Mouse (Mus musculus): Measurements from ENCODE around the gene Nomo1. TPM values are rescaled to one million over a fixed set of nuclear protein-coding genes. Genes with fewer than 3 reads are reported as not detected.

Gene Nomo1
- polyA plus RNA-seq, 1 experiment from 2014 or later: 11.9 TPM

DNA sequence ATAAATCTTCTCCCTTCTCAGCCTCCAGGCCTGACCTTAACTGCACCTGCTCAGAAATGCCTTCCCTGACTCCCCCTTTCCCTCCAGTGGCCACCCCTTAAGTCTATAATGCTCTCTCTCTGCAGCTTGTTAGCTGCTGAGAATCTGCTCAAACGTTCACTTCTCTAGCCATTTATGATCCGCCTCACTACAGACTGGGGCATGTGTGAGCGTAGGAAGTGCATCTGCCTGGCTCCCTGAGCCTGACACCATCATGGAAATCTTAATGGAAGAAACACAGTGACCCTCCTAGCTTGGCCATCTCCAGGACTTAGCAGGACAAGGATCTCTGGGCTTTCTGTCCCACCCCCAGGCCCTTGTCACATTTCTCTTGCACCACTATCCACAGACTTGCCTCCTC, 76.6 kb downstream of the Nomo1 start:
- Histone ChIP-seq H3K4me3 (ENCODE audit: low read depth, low read length) (no peak overlapping the region), H3K27me3 (ENCODE audit: control insufficient read depth, insufficient read depth, low read length) (no peaks in the 10 kb centered on the region), H3K9ac (ENCODE audit: low read length) (no peak overlapping the region), H3K4me1 (ENCODE audit: control insufficient read depth, insufficient read depth, low read length) (peaks cover 6% of the 10 kb centered on the region), H3K36me3 (ENCODE audit: control insufficient read depth, insufficient read depth, low read length) (no peaks in the 10 kb centered on the region), H3K4me2 (ENCODE audit: low read depth, severe bottlenecking) (no peak overlapping the region), H3K9me3 (ENCODE audit: control insufficient read depth, low read length) (no peaks in the 10 kb centered on the region), H3K27ac (replicated peaks; ENCODE audit: low read depth, low read length) (no peak overlapping the region)
- WGBS: 67% methylated on average over 3 of the region's 3 CpGs
- ATAC-seq (ENCODE audit: insufficient number of reproducible peaks, low FRiP score, low TSS enrichment, low read depth) (no peak), DNase-seq (ENCODE audit: low spot score) (no peak)

DNA sequence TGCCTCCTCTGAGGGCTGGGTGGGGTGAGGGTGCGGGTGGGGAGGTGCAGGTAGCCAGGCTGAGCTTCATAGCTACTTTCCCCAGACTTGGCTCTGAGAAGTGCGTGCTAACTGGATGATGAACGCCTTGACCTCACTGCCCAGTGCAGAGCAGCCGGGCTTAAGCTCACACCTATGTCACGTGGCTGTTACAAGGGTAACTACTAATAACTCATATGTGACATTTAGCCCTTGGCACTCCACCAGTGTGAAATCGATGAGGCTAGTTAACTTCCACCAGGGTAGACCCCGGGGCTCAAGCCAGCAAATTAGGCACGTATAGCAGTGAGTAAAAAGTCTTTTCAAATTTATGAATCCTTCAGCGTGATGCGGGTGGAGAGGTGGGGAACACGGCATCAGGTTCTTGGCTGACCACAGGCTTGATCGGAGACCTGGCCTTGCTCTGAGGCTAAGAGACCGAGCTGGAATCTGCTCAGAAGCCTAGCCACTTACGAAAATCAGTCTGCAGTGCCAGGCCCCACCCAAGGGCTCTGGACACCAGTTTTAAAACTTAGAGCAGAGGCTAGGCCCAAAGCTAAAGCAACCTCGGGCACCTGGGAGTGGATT, 77.8 kb downstream of the Nomo1 start:
- Histone ChIP-seq H3K9me3 (ENCODE audit: control insufficient read depth, low read length) (no peaks in the 10 kb centered on the region), H3K4me1 (ENCODE audit: control insufficient read depth, insufficient read depth, low read length) (peaks cover 6% of the 10 kb centered on the region), H3K27me3 (ENCODE audit: control insufficient read depth, insufficient read depth, low read length) (no peaks in the 10 kb centered on the region), H3K27ac (replicated peaks; ENCODE audit: low read depth, low read length) (no peak overlapping the region), H3K36me3 (ENCODE audit: control insufficient read depth, insufficient read depth, low read length) (no peaks in the 10 kb centered on the region), H3K4me3 (ENCODE audit: low read depth, low read length) (no peak overlapping the region), H3K9ac (ENCODE audit: low read length) (no peak overlapping the region), H3K4me2 (ENCODE audit: low read depth, severe bottlenecking) (no peak overlapping the region)
- no peak for DNase-seq (ENCODE audit: low spot score)
- 69% methylated on average over 15 of the region's 15 CpGs for WGBS
- no peak; the same call in 1 of the 2 replicates for ATAC-seq (ENCODE audit: insufficient number of reproducible peaks, low FRiP score, low TSS enrichment, low read depth)

DNA sequence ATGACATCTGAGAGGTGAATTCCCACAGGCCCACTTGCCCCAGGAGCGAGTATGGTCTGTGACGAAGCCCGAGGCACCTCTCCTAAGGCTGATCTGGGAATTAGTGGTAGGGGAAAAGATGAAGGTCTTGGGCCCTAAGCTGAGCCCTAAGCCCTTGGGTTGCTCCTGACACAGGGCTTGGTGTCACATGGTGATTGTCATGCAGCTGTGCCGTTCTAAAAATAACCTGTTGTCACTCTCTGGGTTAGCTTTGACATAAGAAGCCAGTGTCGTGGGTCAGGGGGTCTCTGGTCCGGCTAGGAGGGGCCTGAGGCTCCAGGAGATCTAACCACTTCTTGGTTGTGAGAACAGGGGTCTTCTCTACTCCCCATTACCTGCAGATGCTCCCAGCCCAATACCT, 78.4 kb downstream of the Nomo1 start:
- H3K4me1 ChIP-seq (ENCODE audit: control insufficient read depth, insufficient read depth, low read length): peaks cover 6% of the 10 kb centered on the region
- no peak for DNase-seq (ENCODE audit: low spot score)

DNA sequence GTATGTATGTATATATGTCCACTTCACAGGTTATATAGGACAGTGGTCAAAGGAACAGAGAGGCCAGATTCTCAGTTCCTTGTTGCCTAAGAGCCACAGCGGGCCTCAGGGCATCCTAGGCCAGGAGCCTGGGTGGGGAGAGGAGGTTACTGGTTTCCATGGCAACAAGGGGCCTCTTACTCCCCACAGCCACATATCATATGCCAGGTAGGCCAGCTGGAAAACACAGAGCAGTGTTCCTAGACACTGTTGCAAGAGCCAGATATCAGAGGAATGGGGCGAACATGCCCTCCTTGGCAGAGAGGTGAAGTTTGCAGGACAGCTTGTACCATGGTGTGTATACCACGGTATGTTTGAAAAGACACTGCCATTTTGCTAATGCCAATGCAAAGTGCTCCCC, 79.9 kb downstream of the Nomo1 start:
- H3K27ac ChIP-seq (replicated peaks; ENCODE audit: low read depth, low read length): no peak overlapping the region
- 70% methylated on average over 3 of the region's 3 CpGs for WGBS
- no peak overlapping the region for H3K9ac ChIP-seq (ENCODE audit: low read length)
- H3K4me3 ChIP-seq (ENCODE audit: low read depth, low read length): no peak overlapping the region
- no peaks in the 10 kb centered on the region for H3K9me3 ChIP-seq (ENCODE audit: control insufficient read depth, low read length)
- no peaks in the 10 kb centered on the region for H3K36me3 ChIP-seq (ENCODE audit: control insufficient read depth, insufficient read depth, low read length)
- ATAC-seq (ENCODE audit: insufficient number of reproducible peaks, low FRiP score, low TSS enrichment, low read depth): no peak
- H3K27me3 ChIP-seq (ENCODE audit: control insufficient read depth, insufficient read depth, low read length): no peaks in the 10 kb centered on the region
- peak; percentile 42 for DNase-seq (ENCODE audit: low spot score)
- peaks cover 6% of the 10 kb centered on the region for H3K4me1 ChIP-seq (ENCODE audit: control insufficient read depth, insufficient read depth, low read length)
- H3K4me2 ChIP-seq (ENCODE audit: low read depth, severe bottlenecking): no peak overlapping the region

More for the DNA sequence above, 78.4 kb downstream of the Nomo1 start:
- H3K36me3 ChIP-seq (ENCODE audit: control insufficient read depth, insufficient read depth, low read length): no peaks in the 10 kb centered on the region
- no peak overlapping the region for H3K9ac ChIP-seq (ENCODE audit: low read length)
- ATAC-seq (ENCODE audit: insufficient number of reproducible peaks, low FRiP score, low TSS enrichment, low read depth): no peak
- H3K4me2 ChIP-seq (ENCODE audit: low read depth, severe bottlenecking): no peak overlapping the region
- WGBS: 82% methylated on average over 6 of the region's 6 CpGs
- H3K9me3 ChIP-seq (ENCODE audit: control insufficient read depth, low read length): no peaks in the 10 kb centered on the region
- H3K27ac ChIP-seq (replicated peaks; ENCODE audit: low read depth, low read length): no peak overlapping the region
- no peak overlapping the region for H3K4me3 ChIP-seq (ENCODE audit: low read depth, low read length)
- no peaks in the 10 kb centered on the region for H3K27me3 ChIP-seq (ENCODE audit: control insufficient read depth, insufficient read depth, low read length)

DNA sequence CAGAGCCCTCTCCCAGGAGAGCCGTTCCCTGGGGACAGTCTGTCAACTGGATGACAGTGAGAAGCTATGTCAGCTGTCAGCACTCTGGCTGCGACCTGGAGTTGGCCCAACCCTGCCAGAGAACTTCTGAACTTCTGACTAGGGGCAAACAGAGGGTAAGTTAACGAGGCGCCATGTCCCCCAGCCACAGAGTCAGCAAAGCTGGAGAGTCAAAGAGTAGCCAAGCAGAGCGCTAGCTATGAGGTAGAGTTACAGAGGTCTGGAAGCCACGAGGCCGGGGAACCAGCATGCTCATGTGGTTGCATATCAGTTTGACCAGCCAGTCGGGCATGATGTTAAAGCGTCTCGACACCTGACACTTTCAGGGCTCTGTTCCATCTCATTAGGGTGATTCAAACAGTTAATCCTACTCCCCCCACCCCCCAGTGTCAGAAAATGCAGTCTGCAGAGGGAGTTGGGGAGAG, 82.7 kb downstream of the Nomo1 start:
- no peak for ATAC-seq (ENCODE audit: insufficient number of reproducible peaks, low FRiP score, low TSS enrichment, low read depth)
- Histone ChIP-seq H3K4me2 (ENCODE audit: low read depth, severe bottlenecking) (no peak overlapping the region), H3K27me3 (ENCODE audit: control insufficient read depth, insufficient read depth, low read length) (no peaks in the 10 kb centered on the region), H3K9ac (ENCODE audit: low read length) (no peak overlapping the region), H3K27ac (replicated peaks; ENCODE audit: low read depth, low read length) (no peak overlapping the region), H3K36me3 (ENCODE audit: control insufficient read depth, insufficient read depth, low read length) (no peaks in the 10 kb centered on the region), H3K4me3 (ENCODE audit: low read depth, low read length) (no peak overlapping the region), H3K4me1 (ENCODE audit: control insufficient read depth, insufficient read depth, low read length) (peaks cover 6% of the 10 kb centered on the region), H3K9me3 (ENCODE audit: control insufficient read depth, low read length) (no peaks in the 10 kb centered on the region)
- WGBS: 45% methylated on average over 10 of the region's 10 CpGs
- DNase-seq (ENCODE audit: low spot score): no peak

DNA sequence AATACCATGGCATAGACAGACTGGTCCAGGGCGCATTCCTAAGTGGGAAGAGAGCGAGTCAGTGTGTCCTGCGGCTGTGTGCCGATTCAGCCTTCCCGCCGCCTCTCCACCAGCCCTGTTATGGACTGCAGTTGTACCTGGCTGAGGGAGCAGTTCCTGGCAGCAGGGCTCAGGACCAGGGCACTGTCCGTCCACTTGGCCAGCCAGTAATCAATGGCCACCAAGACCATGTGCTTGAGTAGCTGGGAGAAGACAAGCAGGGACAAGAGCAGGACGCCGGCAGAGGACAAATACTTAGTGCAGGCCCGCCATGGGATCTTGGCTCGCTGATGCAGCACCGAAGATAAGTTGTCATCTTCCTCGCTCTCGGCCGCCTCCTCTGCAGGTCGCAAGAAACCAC, 83.5 kb downstream of the Nomo1 start:
- Histone ChIP-seq H3K4me3 (ENCODE audit: low read depth, low read length) (no peak overlapping the region), H3K27me3 (ENCODE audit: control insufficient read depth, insufficient read depth, low read length) (no peaks in the 10 kb centered on the region), H3K9me3 (ENCODE audit: control insufficient read depth, low read length) (no peaks in the 10 kb centered on the region), H3K36me3 (ENCODE audit: control insufficient read depth, insufficient read depth, low read length) (no peaks in the 10 kb centered on the region), H3K9ac (ENCODE audit: low read length) (no peak overlapping the region), H3K4me2 (ENCODE audit: low read depth, severe bottlenecking) (0 out of 2 replicates have a peak overlapping the region, but pooled peaks have one; percentile 4), H3K4me1 (ENCODE audit: control insufficient read depth, insufficient read depth, low read length) (peaks cover 6% of the 10 kb centered on the region), H3K27ac (replicated peaks; ENCODE audit: low read depth, low read length) (no peak overlapping the region)
- WGBS: 92% methylated on average over 16 of the region's 16 CpGs
- DNase-seq (ENCODE audit: low spot score) (no peak), ATAC-seq (ENCODE audit: insufficient number of reproducible peaks, low FRiP score, low TSS enrichment, low read depth) (no peak)

DNA sequence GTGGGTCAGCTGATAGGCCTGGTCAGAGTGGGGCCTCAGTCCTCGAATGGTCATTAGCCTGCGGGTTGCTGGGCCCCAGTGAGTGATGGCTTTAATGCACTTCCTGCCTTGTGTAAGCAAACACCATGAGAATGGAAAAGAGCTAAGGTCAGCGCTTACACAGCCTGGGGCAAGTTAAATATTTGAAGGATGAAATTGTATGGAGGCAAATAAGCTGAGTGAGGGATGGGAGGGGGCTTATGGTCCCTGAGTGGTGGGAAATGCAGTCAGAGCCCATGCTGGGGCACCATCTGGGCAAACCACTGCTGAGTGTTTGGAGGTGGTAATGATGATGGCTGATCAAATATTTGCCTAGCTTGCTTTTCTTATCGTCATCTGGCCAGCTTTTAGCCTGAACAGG, 89.5 kb downstream of the Nomo1 start:
- H3K4me1 ChIP-seq (ENCODE audit: control insufficient read depth, insufficient read depth, low read length): no peaks in the 10 kb centered on the region
- H3K36me3 ChIP-seq (ENCODE audit: control insufficient read depth, insufficient read depth, low read length): no peaks in the 10 kb centered on the region
- no peak overlapping the region for H3K4me2 ChIP-seq (ENCODE audit: low read depth, severe bottlenecking)
- H3K27me3 ChIP-seq (ENCODE audit: control insufficient read depth, insufficient read depth, low read length): no peaks in the 10 kb centered on the region
- 36% methylated on average over 4 of the region's 4 CpGs for WGBS
- no peak overlapping the region for H3K9ac ChIP-seq (ENCODE audit: low read length)
- H3K9me3 ChIP-seq (ENCODE audit: control insufficient read depth, low read length): no peaks in the 10 kb centered on the region
- no peak for DNase-seq (ENCODE audit: low spot score)
- no peak overlapping the region for H3K27ac ChIP-seq (replicated peaks; ENCODE audit: low read depth, low read length)
- H3K4me3 ChIP-seq (ENCODE audit: low read depth, low read length): no peak overlapping the region
- ATAC-seq (ENCODE audit: insufficient number of reproducible peaks, low FRiP score, low TSS enrichment, low read depth): no peak

DNA sequence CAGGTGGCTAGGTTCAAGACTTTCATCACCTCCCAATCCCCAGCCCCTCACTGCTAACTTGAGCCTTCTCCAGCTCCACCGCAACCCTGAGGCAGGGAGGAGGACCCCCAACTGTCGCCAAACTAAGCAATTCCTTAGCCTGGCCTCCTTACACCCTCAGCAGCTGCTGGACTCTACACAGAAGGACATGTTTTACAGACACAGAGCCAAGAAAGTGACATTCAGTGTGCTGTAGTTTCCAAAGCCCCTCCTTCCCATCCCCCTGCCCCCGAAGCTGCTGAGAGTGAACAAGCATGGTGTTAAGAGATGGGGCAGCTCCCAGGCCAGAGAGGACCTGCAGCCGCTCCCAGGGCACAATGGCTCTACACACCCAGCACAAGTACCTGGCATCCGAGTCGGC, 91.0 kb downstream of the Nomo1 start:
- no peak overlapping the region for H3K4me2 ChIP-seq (ENCODE audit: low read depth, severe bottlenecking)
- H3K9me3 ChIP-seq (ENCODE audit: control insufficient read depth, low read length): no peaks in the 10 kb centered on the region
- H3K9ac ChIP-seq (ENCODE audit: low read length): no peak overlapping the region
- DNase-seq (ENCODE audit: low spot score) (no peak), ATAC-seq (ENCODE audit: insufficient number of reproducible peaks, low FRiP score, low TSS enrichment, low read depth) (no peak)
- H3K27ac ChIP-seq (replicated peaks; ENCODE audit: low read depth, low read length): no peak overlapping the region
- H3K36me3 ChIP-seq (ENCODE audit: control insufficient read depth, insufficient read depth, low read length): no peaks in the 10 kb centered on the region
- H3K4me3 ChIP-seq (ENCODE audit: low read depth, low read length): no peak overlapping the region
- H3K27me3 ChIP-seq (ENCODE audit: control insufficient read depth, insufficient read depth, low read length): no peaks in the 10 kb centered on the region
- no peaks in the 10 kb centered on the region for H3K4me1 ChIP-seq (ENCODE audit: control insufficient read depth, insufficient read depth, low read length)
- 78% methylated on average over 6 of the region's 6 CpGs for WGBS

DNA sequence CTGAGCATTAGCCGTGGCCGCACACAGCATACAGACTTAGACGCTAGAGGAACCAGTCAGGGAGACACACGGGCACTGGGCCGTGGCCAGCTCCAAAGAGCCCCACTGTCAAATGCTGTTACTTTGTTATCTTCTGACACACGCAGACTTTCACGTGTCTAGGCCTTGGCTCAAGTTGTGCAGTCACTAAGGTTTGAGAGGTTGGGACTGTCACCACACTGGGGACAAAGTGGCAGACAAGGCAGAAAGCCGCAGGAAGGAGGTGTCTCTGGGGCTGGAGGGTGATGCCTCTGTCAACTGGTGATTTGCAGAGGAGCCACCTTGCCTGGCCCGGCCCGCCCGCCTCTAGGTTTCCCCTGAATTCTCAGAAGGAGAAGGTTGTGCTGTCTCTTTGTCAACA, 91.8 kb downstream of the Nomo1 start:
- Histone ChIP-seq H3K9ac (ENCODE audit: low read length) (no peak overlapping the region), H3K9me3 (ENCODE audit: control insufficient read depth, low read length) (no peaks in the 10 kb centered on the region), H3K27ac (replicated peaks; ENCODE audit: low read depth, low read length) (no peak overlapping the region), H3K4me3 (ENCODE audit: low read depth, low read length) (no peak overlapping the region), H3K27me3 (ENCODE audit: control insufficient read depth, insufficient read depth, low read length) (no peaks in the 10 kb centered on the region), H3K4me1 (ENCODE audit: control insufficient read depth, insufficient read depth, low read length) (no peaks in the 10 kb centered on the region), H3K4me2 (ENCODE audit: low read depth, severe bottlenecking) (no peak overlapping the region), H3K36me3 (ENCODE audit: control insufficient read depth, insufficient read depth, low read length) (no peaks in the 10 kb centered on the region)
- ATAC-seq (ENCODE audit: insufficient number of reproducible peaks, low FRiP score, low TSS enrichment, low read depth) (no peak), DNase-seq (ENCODE audit: low spot score) (no peak)
- WGBS: 90% methylated on average over 11 of the region's 11 CpGs

All from limb, embryonic 11.5 days (tissue).